Mouse (Mus musculus) liver, adult (tissue): ENCODE data around the gene Elovl3.

Experiments used
- GATA4 ChIP-seq: IDR thresholded peaks from 2 replicates; pipeline ENCODE4 v1.6.1; 2014; ENCODE audit warnings: mild to moderate bottlenecking, low read length; ENCODE audit not compliant: insufficient replicate concordance

Elovl3 gene

GRCm38 (mm10) chr19:46165950-46166349, 34.3 kb downstream of the Elovl3 start:
- no peak for TF ChIP-seq GATA4

GRCm38 (mm10) chr19:46169396-46169795, 37.7 kb downstream of the Elovl3 start:
- TF ChIP-seq GATA4, result no peak

- TF ChIP-seq GATA4, result no peak
Observed at GRCm38 (mm10) chr19:46169913-46170312, 38.2 kb downstream of the Elovl3 start.

GRCm38 (mm10) chr19:46172541-46172940, 40.8 kb downstream of the Elovl3 start:
- TF ChIP-seq GATA4, result no peak

GRCm38 (mm10) chr19:46175173-46175572, 43.5 kb downstream of the Elovl3 start:
- no peak for TF ChIP-seq GATA4

- TF ChIP-seq GATA4, result no peak
Observed at GRCm38 (mm10) chr19:46177046-46177445, 45.3 kb downstream of the Elovl3 start.

GRCm38 (mm10) chr19:46180274-46180673, 48.6 kb downstream of the Elovl3 start:
- no peak for TF ChIP-seq GATA4

- TF ChIP-seq GATA4, result no peak
Observed at GRCm38 (mm10) chr19:46182241-46182640, 50.5 kb downstream of the Elovl3 start.
